Mouse (Mus musculus): ENCODE data around the gene Pmepa1. TPM values are rescaled to one million over a fixed set of nuclear protein-coding genes. Genes with fewer than 3 reads are reported as not detected.

Pmepa1 gene
- polyA plus RNA-seq, 1 experiment from 2014 or later, result 1.2 TPM

GRCm38 (mm10) chr2:173274428-173275342 is 1.6 kb downstream of the Pmepa1 start:
- peak overlapping the region; percentile 96 for H3K27ac ChIP-seq (replicated peaks)
- no peaks in the 10 kb centered on the region; the same call in 1 of the 2 replicates for H3K9me3 ChIP-seq (replicated peaks)
- H3K27me3 ChIP-seq (ENCODE audit: low read depth, poor library complexity, severe bottlenecking), result peaks cover 83% of the 10 kb centered on the region
- no peak for DNase-seq (ENCODE audit: low spot score)
- H3K4me1 ChIP-seq, result peaks cover 66% of the 10 kb centered on the region
- WGBS, result 18% methylated on average over 15 of the region's 15 CpGs
- peak overlapping the region; percentile 94 for H3K4me3 ChIP-seq
- no peaks in the 10 kb centered on the region for H3K36me3 ChIP-seq

- Histone ChIP-seq H3K36me3 (no peaks in the 10 kb centered on the region), H3K4me3 (peak overlapping the region; percentile 94; the same call in 1 of the 2 replicates), H3K9me3 (replicated peaks) (no peaks in the 10 kb centered on the region; the same call in 1 of the 2 replicates), H3K27me3 (ENCODE audit: low read depth, poor library complexity, severe bottlenecking) (peaks cover 84% of the 10 kb centered on the region), H3K4me1 (peaks cover 68% of the 10 kb centered on the region), H3K27ac (replicated peaks) (no peak overlapping the region)
- no peak for DNase-seq (ENCODE audit: low spot score)
- WGBS, result 60% methylated on average over 4 of the region's 4 CpGs
Observed at GRCm38 (mm10) chr2:173273885-173274284, 2.4 kb downstream of the Pmepa1 start.

GRCm38 (mm10) chr2:173272354-173272900 is 3.9 kb downstream of the Pmepa1 start:
- Histone ChIP-seq H3K4me3 (no peak overlapping the region), H3K9me3 (replicated peaks) (no peaks in the 10 kb centered on the region), H3K27me3 (ENCODE audit: low read depth, poor library complexity, severe bottlenecking) (peaks cover 77% of the 10 kb centered on the region), H3K4me1 (peaks cover 66% of the 10 kb centered on the region), H3K36me3 (no peaks in the 10 kb centered on the region), H3K27ac (replicated peaks) (no peak overlapping the region)
- WGBS, result 78% methylated on average over 11 of the region's 11 CpGs
- DNase-seq (ENCODE audit: low spot score), result no peak

- H3K4me1 ChIP-seq, result peaks cover 63% of the 10 kb centered on the region
- WGBS, result 81% methylated on average over 9 of the region's 9 CpGs
Observed at GRCm38 (mm10) chr2:173271541-173271940, 4.8 kb downstream of the Pmepa1 start.

GRCm38 (mm10) chr2:173270601-173271248 is 5.6 kb downstream of the Pmepa1 start:
- 79% methylated on average over 11 of the region's 11 CpGs for WGBS
- DNase-seq (ENCODE audit: low spot score), result no peak
- peaks cover 63% of the 10 kb centered on the region for H3K4me1 ChIP-seq
- H3K27ac ChIP-seq (replicated peaks), result no peak overlapping the region
- H3K36me3 ChIP-seq, result no peaks in the 10 kb centered on the region
- peaks cover 78% of the 10 kb centered on the region for H3K27me3 ChIP-seq (ENCODE audit: low read depth, poor library complexity, severe bottlenecking)
- H3K4me3 ChIP-seq, result no peak overlapping the region
- no peaks in the 10 kb centered on the region for H3K9me3 ChIP-seq (replicated peaks)

More at GRCm38 (mm10) chr2:173271541-173271940, 4.8 kb downstream of the Pmepa1 start:
- H3K36me3 ChIP-seq, result no peaks in the 10 kb centered on the region
- H3K27me3 ChIP-seq (ENCODE audit: low read depth, poor library complexity, severe bottlenecking), result peaks cover 72% of the 10 kb centered on the region
- no peaks in the 10 kb centered on the region for H3K9me3 ChIP-seq (replicated peaks)
- H3K4me3 ChIP-seq, result no peak overlapping the region
- no peak for DNase-seq (ENCODE audit: low spot score)
- H3K27ac ChIP-seq (replicated peaks), result no peak overlapping the region

GRCm38 (mm10) chr2:173270196-173270595 is 6.1 kb downstream of the Pmepa1 start:
- no peak overlapping the region for H3K27ac ChIP-seq (replicated peaks)
- H3K27me3 ChIP-seq (ENCODE audit: low read depth, poor library complexity, severe bottlenecking), result peaks cover 80% of the 10 kb centered on the region
- peaks cover 64% of the 10 kb centered on the region for H3K4me1 ChIP-seq
- H3K36me3 ChIP-seq, result no peaks in the 10 kb centered on the region
- no peaks in the 10 kb centered on the region for H3K9me3 ChIP-seq (replicated peaks)
- 69% methylated on average over 9 of the region's 9 CpGs for WGBS
- no peak for DNase-seq (ENCODE audit: low spot score)
- H3K4me3 ChIP-seq, result no peak overlapping the region

GRCm38 (mm10) chr2:173267562-173267961 is 8.8 kb downstream of the Pmepa1 start:
- DNase-seq (ENCODE audit: low spot score), result no peak
- Histone ChIP-seq H3K9me3 (replicated peaks) (no peaks in the 10 kb centered on the region), H3K4me1 (peaks cover 63% of the 10 kb centered on the region), H3K27me3 (ENCODE audit: low read depth, poor library complexity, severe bottlenecking) (peaks cover 60% of the 10 kb centered on the region), H3K36me3 (no peaks in the 10 kb centered on the region), H3K27ac (replicated peaks) (no peak overlapping the region), H3K4me3 (no peak overlapping the region)
- 94% methylated on average over 3 of the region's 3 CpGs for WGBS

GRCm38 (mm10) chr2:173266349-173267112 is 9.8 kb downstream of the Pmepa1 start:
- Histone ChIP-seq H3K9me3 (replicated peaks) (no peaks in the 10 kb centered on the region), H3K4me1 (peaks cover 64% of the 10 kb centered on the region), H3K4me3 (no peak overlapping the region), H3K36me3 (no peaks in the 10 kb centered on the region), H3K27me3 (ENCODE audit: low read depth, poor library complexity, severe bottlenecking) (peaks cover 50% of the 10 kb centered on the region), H3K27ac (replicated peaks) (no peak overlapping the region)
- 81% methylated on average over 25 of the region's 25 CpGs for WGBS
- no peak for DNase-seq (ENCODE audit: low spot score)

GRCm38 (mm10) chr2:173265468-173266265 is 10.7 kb downstream of the Pmepa1 start:
- Histone ChIP-seq H3K4me3 (no peak overlapping the region), H3K9me3 (replicated peaks) (no peaks in the 10 kb centered on the region), H3K4me1 (peaks cover 66% of the 10 kb centered on the region), H3K27me3 (ENCODE audit: low read depth, poor library complexity, severe bottlenecking) (peaks cover 41% of the 10 kb centered on the region), H3K36me3 (no peaks in the 10 kb centered on the region), H3K27ac (replicated peaks) (no peak overlapping the region)
- WGBS, result 94% methylated on average over 22 of the region's 22 CpGs
- no peak for DNase-seq (ENCODE audit: low spot score)

GRCm38 (mm10) chr2:173264467-173265128 is 11.7 kb downstream of the Pmepa1 start:
- H3K9me3 ChIP-seq (replicated peaks), result no peaks in the 10 kb centered on the region
- WGBS, result 25% methylated on average over 13 of the region's 13 CpGs
- H3K4me3 ChIP-seq, result no peak overlapping the region
- H3K4me1 ChIP-seq, result peaks cover 66% of the 10 kb centered on the region
- peak; percentile 51 for DNase-seq (ENCODE audit: low spot score)
- no peaks in the 10 kb centered on the region for H3K36me3 ChIP-seq
- H3K27ac ChIP-seq (replicated peaks), result no peak overlapping the region; the same call in 1 of the 2 replicates
- peaks cover 31% of the 10 kb centered on the region for H3K27me3 ChIP-seq (ENCODE audit: low read depth, poor library complexity, severe bottlenecking)

- H3K36me3 ChIP-seq, result no peaks in the 10 kb centered on the region
- H3K4me1 ChIP-seq, result peaks cover 73% of the 10 kb centered on the region
- 66% methylated on average over 11 of the region's 11 CpGs for WGBS
- H3K4me3 ChIP-seq, result no peak overlapping the region
- DNase-seq (ENCODE audit: low spot score), result no peak
- no peak overlapping the region for H3K27ac ChIP-seq (replicated peaks)
- H3K27me3 ChIP-seq (ENCODE audit: low read depth, poor library complexity, severe bottlenecking), result peaks cover 24% of the 10 kb centered on the region
- no peaks in the 10 kb centered on the region for H3K9me3 ChIP-seq (replicated peaks)
Observed at GRCm38 (mm10) chr2:173263636-173264330, 12.6 kb downstream of the Pmepa1 start.
